Mouse (Mus musculus) liver, embryonic 14.5 days (tissue): ENCODE measurements at regions not wholly inside any gene's neighbourhood (a gene's known extent, or its start where the extent isn't known, plus 50 kb on each side); places are given as distances from the start of the nearest gene placed in this dataset.

Source experiments
- ATAC-seq: fragments of 200-750 bp; cut with Nextera tagmentation; 2 replicates; pipeline ENCODE4 v1.8.0; 2017; ENCODE audit warnings: moderate number of reproducible peaks, mild to moderate bottlenecking, moderate library complexity; ENCODE audit not compliant: insufficient read depth
- DNase-seq, 3 experiments: peaks; one replicate each; pipeline ENCODE4 v3.0.0-alpha.2; 2012 to 2013; ENCODE audit warnings: low read depth in 3 of 3, low spot score in 3 of 3
- H3K27ac ChIP-seq: fragments of 300-500 bp; sonication (generic); 2 replicates; pipeline ENCODE4 v1.5.1; 2014; ENCODE audit warnings: moderate library complexity, mild to moderate bottlenecking, control low read depth, inconsistent platforms
- H3K27me3 ChIP-seq: fragments of 300-500 bp; sonication (generic); 2 replicates; pipeline ENCODE4 v1.6.1; 2014; ENCODE audit warnings: mild to moderate bottlenecking, low read length, moderate library complexity; ENCODE audit not compliant: control insufficient read depth, insufficient read depth
- H3K36me3 ChIP-seq: fragments of 300-500 bp; sonication (generic); replicated peaks from 2 replicates; pipeline ENCODE4 v1.6.1; 2014; ENCODE audit warnings: low read depth; ENCODE audit not compliant: control insufficient read depth, insufficient read depth
- H3K4me1 ChIP-seq, 2 experiments: fragments of 200-500 bp in 1 of 2; fragments of 300-500 bp in 1 of 2; sonication (generic) in 1 of 2; replicated peaks; 2 replicates each; pipeline ENCODE4 v1.6.1; 2012 to 2014; ENCODE audit warnings: antibody characterized with exemption in 1 of 2, inconsistent platforms in 1 of 2, low read length in 1 of 2; ENCODE audit not compliant: control insufficient read depth in 2 of 2, insufficient read depth in 2 of 2
- H3K4me2 ChIP-seq: fragments of 300-500 bp; sonication (generic); 2 replicates; pipeline ENCODE4 v1.6.1; 2014; ENCODE audit warnings: low read depth, mild to moderate bottlenecking, control low read depth, moderate library complexity
- H3K4me3 ChIP-seq, 2 experiments: fragments of 200-500 bp in 1 of 2; fragments of 300-500 bp in 1 of 2; sonication (generic) in 1 of 2; 2 replicates each; pipeline ENCODE4 v1.5.1; 2012 to 2014; ENCODE audit warnings: low read depth in 2 of 2, low read length in 2 of 2, mild to moderate bottlenecking in 2 of 2, control low read depth in 1 of 2, inconsistent platforms in 1 of 2, moderate library complexity in 1 of 2; ENCODE audit not compliant: insufficient read depth in 1 of 2
- H3K9ac ChIP-seq: fragments of 300-500 bp; sonication (generic); replicated peaks from 2 replicates; pipeline ENCODE4 v1.6.1; 2014; ENCODE audit warnings: mild to moderate bottlenecking, control low read depth, moderate library complexity
- H3K9me3 ChIP-seq: fragments of 300-500 bp; sonication (generic); 2 replicates; pipeline ENCODE4 v1.6.1; 2016; ENCODE audit warnings: low read length, mixed read lengths; ENCODE audit not compliant: control insufficient read depth
- CTCF ChIP-seq: IDR thresholded peaks from 2 replicates; pipeline ENCODE4 v1.5.1; 2016; ENCODE audit warnings: antibody characterized with exemption, low read depth, control low read depth
- EP300 ChIP-seq: IDR thresholded peaks from 2 replicates; pipeline ENCODE4 v1.6.1; 2016; ENCODE audit warnings: antibody characterized with exemption, low read depth
- WGBS: fragments of 180-500 bp; shearing (Covaris S2); extraction: QIAGEN DNeasy Blood & Tissue Kit; methylation state at CpG from one replicate; pipeline ENCODE4 v1.1.7; 2014; ENCODE audit not compliant: insufficient replicate concordance; 5-methylcytosine and 5-hydroxymethylcytosine counted together

GRCm38 (mm10) chr8:107642241-107642640 is 54.0 kb upstream of the Psmd7 start:
- 69% methylated on average over 8 of the region's 8 CpGs for WGBS
- DNase-seq (no peak), ATAC-seq (no peak)
- Histone ChIP-seq H3K9me3 (no peaks in the 10 kb centered on the region), H3K4me1 (no peaks in the 10 kb centered on the region), H3K27me3 (no peaks in the 10 kb centered on the region), H3K4me3 (no peak overlapping the region), H3K9ac (no peak overlapping the region), H3K4me2 (no peak overlapping the region), H3K36me3 (no peaks in the 10 kb centered on the region), H3K27ac (no peak overlapping the region)
- no peak for TF ChIP-seq CTCF
- no peak for TF ChIP-seq EP300

- ATAC-seq (no peak), DNase-seq (no peak)
- H3K27me3 ChIP-seq = no peaks in the 10 kb centered on the region
- no peaks in the 10 kb centered on the region for H3K36me3 ChIP-seq
- no peak for TF ChIP-seq CTCF
- TF ChIP-seq EP300 = no peak
- no peak overlapping the region for H3K27ac ChIP-seq
- no peak overlapping the region for H3K4me3 ChIP-seq
- H3K9me3 ChIP-seq = no peaks in the 10 kb centered on the region
- 48% methylated on average over 8 of the region's 8 CpGs for WGBS
- H3K4me2 ChIP-seq = no peak overlapping the region
- H3K9ac ChIP-seq = no peak overlapping the region
- H3K4me1 ChIP-seq = no peaks in the 10 kb centered on the region
Measured at GRCm38 (mm10) chr8:107647936-107648335, 59.7 kb upstream of the Psmd7 start.

GRCm38 (mm10) chr8:107650306-107650705 is 62.0 kb upstream of the Psmd7 start:
- Histone ChIP-seq H3K36me3 (no peaks in the 10 kb centered on the region), H3K9ac (no peak overlapping the region), H3K27me3 (no peaks in the 10 kb centered on the region), H3K4me2 (no peak overlapping the region), H3K9me3 (no peaks in the 10 kb centered on the region), H3K4me3 (no peak overlapping the region), H3K27ac (no peak overlapping the region), H3K4me1 (no peaks in the 10 kb centered on the region)
- WGBS = 77% methylated on average over 9 of the region's 9 CpGs
- no peak for ATAC-seq
- TF ChIP-seq EP300 (no peak), CTCF (no peak)
- DNase-seq = no peak

GRCm38 (mm10) chr8:107651424-107651823 is 63.2 kb upstream of the Psmd7 start:
- Histone ChIP-seq H3K9ac (no peak overlapping the region), H3K36me3 (no peaks in the 10 kb centered on the region), H3K9me3 (no peaks in the 10 kb centered on the region), H3K4me2 (no peak overlapping the region), H3K4me1 (no peaks in the 10 kb centered on the region), H3K27me3 (no peaks in the 10 kb centered on the region), H3K4me3 (no peak overlapping the region), H3K27ac (no peak overlapping the region)
- DNase-seq (no peak), ATAC-seq (no peak)
- 73% methylated on average over 11 of the region's 11 CpGs for WGBS
- TF ChIP-seq CTCF (no peak), EP300 (no peak)

- Histone ChIP-seq H3K27me3 (no peaks in the 10 kb centered on the region), H3K36me3 (no peaks in the 10 kb centered on the region), H3K4me2 (no peak overlapping the region), H3K9ac (no peak overlapping the region), H3K4me3 (no peak overlapping the region), H3K4me1 (no peaks in the 10 kb centered on the region), H3K27ac (no peak overlapping the region), H3K9me3 (no peaks in the 10 kb centered on the region)
- DNase-seq = no peak
- TF ChIP-seq CTCF (no peak), EP300 (no peak)
- no peak for ATAC-seq
- WGBS = 63% methylated on average over 8 of the region's 8 CpGs
Measured at GRCm38 (mm10) chr8:107652226-107652625, 64.0 kb upstream of the Psmd7 start.
